Mouse (Mus musculus) heart, postnatal 0 days (tissue): ENCODE data around the gene Cpa1.

ENCODE experiments used
- CTCF ChIP-seq: IDR thresholded peaks from 2 replicates; pipeline ENCODE4 v1.5.1; 2016; ENCODE audit warnings: antibody characterized with exemption, control low read depth, low read depth
- EP300 ChIP-seq: IDR thresholded peaks from 2 replicates; pipeline ENCODE4 v1.6.1; 2016; ENCODE audit warnings: antibody characterized with exemption, low read depth

DNA sequence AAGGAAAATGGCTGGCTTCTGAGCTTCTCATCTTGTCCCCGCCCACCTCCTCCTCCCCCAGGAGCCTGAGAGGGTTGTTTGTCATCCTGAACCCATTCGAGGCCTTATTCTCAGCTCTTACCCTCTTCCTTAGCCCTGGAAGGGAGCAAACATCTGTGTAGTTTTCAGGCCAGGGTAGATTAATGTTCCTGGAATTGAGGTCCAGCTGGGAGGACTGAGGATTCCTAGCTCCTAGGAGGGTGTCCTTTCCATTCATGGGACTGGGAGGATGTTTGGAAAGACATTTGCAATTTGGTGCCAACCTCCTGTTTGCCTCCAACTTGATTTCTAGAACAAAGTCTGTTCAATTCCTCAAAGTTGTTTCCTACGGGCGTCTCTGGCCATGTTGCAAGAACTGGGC lies 18.4 kb upstream of the Cpa1 start:
- no peak for TF ChIP-seq EP300
- TF ChIP-seq CTCF = no peak
